Mouse (Mus musculus): ENCODE results near the gene Tmem191c. TPM values are rescaled to one million over a fixed set of nuclear protein-coding genes. Genes with fewer than 3 reads are reported as not detected.
A peak's percentile ranks its signal among the peaks of the same experiment; 100 is the strongest.

Gene Tmem191c
- polyA plus RNA-seq, 1 experiment from 2014 or later, result 25.3 TPM

- H3K4me3 ChIP-seq (replicated peaks; ENCODE audit: low read depth, low read length), result peak overlapping the region; percentile 46
- H3K4me1 ChIP-seq (ENCODE audit: control insufficient read depth, insufficient read depth, low read length), result peaks cover 8% of the 10 kb centered on the region
- peak; percentile 89 for ATAC-seq (ENCODE audit: low FRiP score, low TSS enrichment)
- peak overlapping the region; percentile 90 for H3K4me2 ChIP-seq (ENCODE audit: low read length)
- no peaks in the 10 kb centered on the region for H3K9me3 ChIP-seq (ENCODE audit: control insufficient read depth, low read length)
- WGBS, result under 1% methylated on average over 62 of the region's 62 CpGs
- H3K27ac ChIP-seq (replicated peaks; ENCODE audit: low read depth, low read length), result peak overlapping the region; percentile 81
- DNase-seq, result peak; percentile 96
- H3K9ac ChIP-seq (replicated peaks; ENCODE audit: low read length), result peak overlapping the region; percentile 57
- peaks cover 29% of the 10 kb centered on the region for H3K27me3 ChIP-seq (ENCODE audit: control insufficient read depth, insufficient read depth, low read length)
- H3K36me3 ChIP-seq (ENCODE audit: control insufficient read depth, insufficient read depth, low read length), result peaks cover 27% of the 10 kb centered on the region
Measured at GRCm38 (mm10) chr16:17276164-17277151, 581 bp downstream of the Tmem191c start.

- H3K9ac ChIP-seq (replicated peaks; ENCODE audit: low read length), result peak overlapping the region; percentile 57
- H3K27me3 ChIP-seq (ENCODE audit: control insufficient read depth, insufficient read depth, low read length), result peaks cover 29% of the 10 kb centered on the region
- 0 out of 2 replicates have a peak, but pooled peaks have one; percentile 25 for ATAC-seq (ENCODE audit: low FRiP score, low TSS enrichment)
- 3% methylated on average over 61 of the region's 61 CpGs for WGBS
- peaks cover 38% of the 10 kb centered on the region for H3K36me3 ChIP-seq (ENCODE audit: control insufficient read depth, insufficient read depth, low read length)
- peak; percentile 82 for DNase-seq
- H3K9me3 ChIP-seq (ENCODE audit: control insufficient read depth, low read length), result no peaks in the 10 kb centered on the region
- H3K4me3 ChIP-seq (replicated peaks; ENCODE audit: low read depth, low read length), result peak overlapping the region; percentile 46
- H3K27ac ChIP-seq (replicated peaks; ENCODE audit: low read depth, low read length), result no peak overlapping the region
- peaks cover 8% of the 10 kb centered on the region for H3K4me1 ChIP-seq (ENCODE audit: control insufficient read depth, insufficient read depth, low read length)
- H3K4me2 ChIP-seq (ENCODE audit: low read length), result peak overlapping the region; percentile 90
Measured at GRCm38 (mm10) chr16:17277342-17278211, 1.7 kb downstream of the Tmem191c start.

DNA sequence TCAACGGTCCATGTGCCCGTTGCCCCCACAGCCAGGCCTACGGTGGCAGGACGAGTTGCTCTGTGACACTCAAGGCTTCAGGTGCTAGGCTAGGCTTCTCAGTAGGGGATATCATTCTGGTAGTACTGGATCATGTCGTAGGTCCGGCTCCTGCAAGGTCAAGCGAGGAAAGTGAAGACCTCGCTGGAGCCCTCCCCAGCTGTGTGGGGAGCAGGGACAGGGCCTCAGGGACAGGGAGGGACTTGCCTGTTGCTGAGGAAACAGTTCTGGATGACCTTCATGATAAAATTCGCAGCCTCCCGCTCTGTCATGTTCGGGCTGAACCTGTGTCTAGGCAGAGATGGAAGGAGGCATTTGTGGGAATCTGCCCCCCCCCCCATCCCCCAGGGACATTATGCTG is 4.6 kb downstream of the Tmem191c start:
- H3K4me1 ChIP-seq (ENCODE audit: control insufficient read depth, insufficient read depth, low read length), result peaks cover 8% of the 10 kb centered on the region
- no peak overlapping the region for H3K9ac ChIP-seq (replicated peaks; ENCODE audit: low read length)
- DNase-seq (no peak), ATAC-seq (ENCODE audit: low FRiP score, low TSS enrichment) (no peak)
- 93% methylated on average over 11 of the region's 11 CpGs for WGBS
- H3K4me2 ChIP-seq (ENCODE audit: low read length), result no peak overlapping the region
- H3K36me3 ChIP-seq (ENCODE audit: control insufficient read depth, insufficient read depth, low read length), result peaks cover 66% of the 10 kb centered on the region
- H3K4me3 ChIP-seq (replicated peaks; ENCODE audit: low read depth, low read length), result no peak overlapping the region
- no peak overlapping the region for H3K27ac ChIP-seq (replicated peaks; ENCODE audit: low read depth, low read length)
- H3K9me3 ChIP-seq (ENCODE audit: control insufficient read depth, low read length), result no peaks in the 10 kb centered on the region
- H3K27me3 ChIP-seq (ENCODE audit: control insufficient read depth, insufficient read depth, low read length), result peaks cover 29% of the 10 kb centered on the region

DNA sequence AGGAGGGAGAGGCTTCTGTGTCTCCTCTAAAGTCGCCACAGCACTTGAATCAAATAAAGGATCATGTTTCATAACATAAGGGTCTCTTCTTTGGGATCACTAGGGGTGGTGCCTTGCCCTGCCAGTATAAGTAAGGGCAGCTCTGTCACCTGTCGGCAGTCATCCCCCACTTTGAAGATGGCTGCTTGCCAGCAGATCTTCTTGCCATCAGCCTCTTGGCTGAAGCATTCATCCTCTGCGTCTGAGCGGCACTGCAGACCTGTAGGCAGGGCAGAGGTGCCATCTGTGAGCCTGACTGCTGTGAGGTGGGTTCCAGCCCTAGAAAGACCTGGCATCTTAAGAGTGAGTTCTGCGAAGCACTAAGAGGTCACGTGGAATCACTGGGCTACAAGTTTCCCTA is 7.3 kb downstream of the Tmem191c start:
- peaks cover 14% of the 10 kb centered on the region for H3K27me3 ChIP-seq (ENCODE audit: control insufficient read depth, insufficient read depth, low read length)
- H3K9ac ChIP-seq (replicated peaks; ENCODE audit: low read length), result no peak overlapping the region
- H3K4me2 ChIP-seq (ENCODE audit: low read length), result no peak overlapping the region
- WGBS, result 91% methylated on average over 6 of the region's 6 CpGs
- no peaks in the 10 kb centered on the region for H3K4me1 ChIP-seq (ENCODE audit: control insufficient read depth, insufficient read depth, low read length)
- H3K4me3 ChIP-seq (replicated peaks; ENCODE audit: low read depth, low read length), result no peak overlapping the region
- ATAC-seq (ENCODE audit: low FRiP score, low TSS enrichment), result no peak
- H3K36me3 ChIP-seq (ENCODE audit: control insufficient read depth, insufficient read depth, low read length), result peaks cover 90% of the 10 kb centered on the region
- DNase-seq, result no peak
- no peak overlapping the region for H3K27ac ChIP-seq (replicated peaks; ENCODE audit: low read depth, low read length)
- H3K9me3 ChIP-seq (ENCODE audit: control insufficient read depth, low read length), result no peaks in the 10 kb centered on the region

DNA sequence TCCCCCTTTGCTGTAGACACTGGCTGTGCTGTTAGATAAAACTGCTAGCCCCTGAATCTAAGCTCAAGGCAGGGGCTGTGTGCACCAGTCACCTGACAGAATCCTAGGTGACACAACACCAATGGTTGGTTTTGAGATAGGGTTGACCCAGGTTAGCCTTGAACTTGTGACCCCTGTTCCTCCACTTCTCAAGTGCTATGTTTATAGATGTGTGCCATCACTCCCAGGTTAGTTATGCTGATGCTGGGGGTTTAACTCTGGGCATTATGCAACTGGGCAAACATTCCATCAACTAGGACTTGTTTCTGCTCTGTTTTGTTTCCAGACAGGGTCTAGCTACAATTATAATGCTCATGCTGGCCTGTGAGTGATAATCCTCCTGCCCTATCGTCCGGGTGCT is 11.2 kb downstream of the Tmem191c start:
- no peak for ATAC-seq (ENCODE audit: low FRiP score, low TSS enrichment)
- Histone ChIP-seq H3K4me3 (replicated peaks; ENCODE audit: low read depth, low read length) (no peak overlapping the region), H3K36me3 (ENCODE audit: control insufficient read depth, insufficient read depth, low read length) (peaks cover 86% of the 10 kb centered on the region), H3K4me2 (ENCODE audit: low read length) (no peak overlapping the region), H3K9ac (replicated peaks; ENCODE audit: low read length) (no peak overlapping the region), H3K9me3 (ENCODE audit: control insufficient read depth, low read length) (no peaks in the 10 kb centered on the region), H3K27ac (replicated peaks; ENCODE audit: low read depth, low read length) (no peak overlapping the region), H3K4me1 (ENCODE audit: control insufficient read depth, insufficient read depth, low read length) (no peaks in the 10 kb centered on the region), H3K27me3 (ENCODE audit: control insufficient read depth, insufficient read depth, low read length) (no peaks in the 10 kb centered on the region)
- WGBS, result 85% methylated on average over 2 of the region's 2 CpGs
- no peak for DNase-seq

DNA sequence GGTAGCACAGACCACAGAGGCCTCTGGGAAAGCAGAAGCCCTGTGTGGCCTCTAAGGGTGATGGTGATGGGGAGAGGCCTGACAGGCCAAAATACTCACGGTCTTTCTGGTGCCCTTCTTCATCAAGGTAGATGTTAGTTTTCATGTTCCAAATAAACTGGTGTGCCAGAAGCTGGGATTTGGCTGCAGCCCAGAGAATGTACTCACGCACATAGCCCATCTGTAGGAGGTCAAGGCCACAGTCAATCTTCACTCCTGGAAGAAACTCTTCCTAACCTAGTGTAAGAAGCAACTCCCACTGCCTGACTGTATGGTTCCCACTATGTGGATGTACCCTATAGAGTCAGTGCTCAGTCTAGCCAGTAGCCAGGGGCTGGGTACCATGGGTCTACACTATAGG is 15.1 kb downstream of the Tmem191c start:
- no peak overlapping the region for H3K27ac ChIP-seq (replicated peaks; ENCODE audit: low read depth, low read length)
- no peak overlapping the region for H3K4me3 ChIP-seq (replicated peaks; ENCODE audit: low read depth, low read length)
- no peak overlapping the region for H3K9ac ChIP-seq (replicated peaks; ENCODE audit: low read length)
- no peaks in the 10 kb centered on the region for H3K4me1 ChIP-seq (ENCODE audit: control insufficient read depth, insufficient read depth, low read length)
- no peaks in the 10 kb centered on the region for H3K9me3 ChIP-seq (ENCODE audit: control insufficient read depth, low read length)
- H3K36me3 ChIP-seq (ENCODE audit: control insufficient read depth, insufficient read depth, low read length), result peaks cover 82% of the 10 kb centered on the region
- H3K27me3 ChIP-seq (ENCODE audit: control insufficient read depth, insufficient read depth, low read length), result no peaks in the 10 kb centered on the region
- no peak for DNase-seq
- H3K4me2 ChIP-seq (ENCODE audit: low read length), result no peak overlapping the region
- WGBS, result 100% methylated on average over 2 of the region's 2 CpGs
- no peak for ATAC-seq (ENCODE audit: low FRiP score, low TSS enrichment)

DNA sequence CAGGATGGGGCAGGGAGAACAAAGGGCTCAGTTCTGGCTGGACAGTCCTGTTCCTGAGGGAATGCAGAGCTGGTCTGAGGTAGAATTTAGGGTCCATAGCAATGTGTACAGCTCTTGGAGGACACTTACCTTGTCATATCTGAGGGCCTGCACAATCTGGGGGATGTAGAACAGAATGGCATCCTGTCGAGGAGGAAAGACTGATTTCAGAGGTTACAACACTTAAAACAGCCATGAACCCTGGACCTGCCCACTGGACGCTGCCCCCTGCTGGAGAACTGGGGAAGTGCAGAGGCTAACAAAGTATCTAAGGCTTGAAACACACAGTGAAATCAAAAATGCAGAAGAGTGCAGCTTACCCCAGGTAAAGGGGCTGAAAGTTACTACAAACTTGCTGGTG is 16.9 kb downstream of the Tmem191c start:
- Histone ChIP-seq H3K4me3 (replicated peaks; ENCODE audit: low read depth, low read length) (no peak overlapping the region), H3K9me3 (ENCODE audit: control insufficient read depth, low read length) (no peaks in the 10 kb centered on the region), H3K27me3 (ENCODE audit: control insufficient read depth, insufficient read depth, low read length) (no peaks in the 10 kb centered on the region), H3K27ac (replicated peaks; ENCODE audit: low read depth, low read length) (no peak overlapping the region), H3K4me1 (ENCODE audit: control insufficient read depth, insufficient read depth, low read length) (no peaks in the 10 kb centered on the region), H3K36me3 (ENCODE audit: control insufficient read depth, insufficient read depth, low read length) (peaks cover 84% of the 10 kb centered on the region), H3K4me2 (ENCODE audit: low read length) (no peak overlapping the region), H3K9ac (replicated peaks; ENCODE audit: low read length) (no peak overlapping the region)
- ATAC-seq (ENCODE audit: low FRiP score, low TSS enrichment) (0 out of 2 replicates have a peak, but pooled peaks have one; percentile 24), DNase-seq (peak; percentile 85)
- WGBS, result 6% methylated on average over 2 of the region's 2 CpGs

GRCm38 (mm10) chr16:17300818-17301217 is 24.9 kb downstream of the Tmem191c start:
- H3K27ac ChIP-seq (replicated peaks; ENCODE audit: low read depth, low read length), result no peak overlapping the region
- ATAC-seq (ENCODE audit: low FRiP score, low TSS enrichment) (no peak), DNase-seq (no peak)
- no peak overlapping the region for H3K4me3 ChIP-seq (replicated peaks; ENCODE audit: low read depth, low read length)
- H3K4me1 ChIP-seq (ENCODE audit: control insufficient read depth, insufficient read depth, low read length), result no peaks in the 10 kb centered on the region
- no peak overlapping the region for H3K4me2 ChIP-seq (ENCODE audit: low read length)
- WGBS, result 94% methylated on average over 3 of the region's 3 CpGs
- H3K9ac ChIP-seq (replicated peaks; ENCODE audit: low read length), result no peak overlapping the region
- H3K27me3 ChIP-seq (ENCODE audit: control insufficient read depth, insufficient read depth, low read length), result no peaks in the 10 kb centered on the region
- H3K9me3 ChIP-seq (ENCODE audit: control insufficient read depth, low read length), result no peaks in the 10 kb centered on the region
- peaks cover 98% of the 10 kb centered on the region for H3K36me3 ChIP-seq (ENCODE audit: control insufficient read depth, insufficient read depth, low read length)
